Mouse (Mus musculus) embryonic facial prominence, embryonic 14.5 days (tissue): ENCODE results near the gene Slc22a14. TPM values are rescaled to one million over a fixed set of nuclear protein-coding genes. Genes with fewer than 3 reads are reported as not detected.

Experiments used
- ATAC-seq: fragments of 200-750 bp; cut with Nextera tagmentation; 2 replicates; pipeline ENCODE4 v1.8.0; 2017; ENCODE audit warnings: low read depth, moderate number of reproducible peaks, moderate TSS enrichment
- DNase-seq: peaks from one replicate; pipeline ENCODE4 v3.0.0-alpha.2; 2015; ENCODE audit warnings: low spot score
- H3K27ac ChIP-seq: fragments of 300-500 bp; sonication (generic); replicated peaks from 2 replicates; pipeline ENCODE4 v1.5.1; 2014; ENCODE audit warnings: low read depth, mild to moderate bottlenecking, low read length, moderate library complexity
- H3K27me3 ChIP-seq: fragments of 300-500 bp; sonication (generic); replicated peaks from 2 replicates; pipeline ENCODE4 v1.6.1; 2014; ENCODE audit warnings: low read length; ENCODE audit not compliant: control insufficient read depth, insufficient read depth
- H3K36me3 ChIP-seq: fragments of 300-500 bp; sonication (generic); 2 replicates; pipeline ENCODE4 v1.6.1; 2014; ENCODE audit warnings: low read length, mixed read lengths; ENCODE audit not compliant: control insufficient read depth, insufficient read depth
- H3K4me1 ChIP-seq: fragments of 300-500 bp; sonication (generic); 2 replicates; pipeline ENCODE4 v1.6.1; 2014; ENCODE audit warnings: antibody characterized with exemption, low read length; ENCODE audit not compliant: control insufficient read depth, insufficient read depth
- H3K4me2 ChIP-seq: fragments of 300-500 bp; sonication (generic); 2 replicates; pipeline ENCODE4 v1.6.1; 2014; ENCODE audit warnings: low read depth, mild to moderate bottlenecking, low read length, moderate library complexity, mixed read lengths
- H3K4me3 ChIP-seq: fragments of 300-500 bp; sonication (generic); 2 replicates; pipeline ENCODE4 v1.5.1; 2014; ENCODE audit warnings: low read depth, mild to moderate bottlenecking, low read length
- H3K9ac ChIP-seq: fragments of 300-500 bp; sonication (generic); 2 replicates; pipeline ENCODE4 v1.6.1; 2014; ENCODE audit warnings: low read depth, mild to moderate bottlenecking, low read length, moderate library complexity, mixed read lengths
- H3K9me3 ChIP-seq: fragments of 300-500 bp; sonication (generic); 2 replicates; pipeline ENCODE4 v1.6.1; 2016; ENCODE audit warnings: low read length; ENCODE audit not compliant: control insufficient read depth
- WGBS: fragments of 180-500 bp; shearing (Covaris S2); extraction: QIAGEN DNeasy Blood & Tissue Kit; methylation state at CpG from one replicate; pipeline ENCODE4 v1.1.7; 2014; 5-methylcytosine and 5-hydroxymethylcytosine counted together
- polyA plus RNA-seq: library from polyadenylated mRNA; unstranded; fragments of >200 nt; fragmentation: Nextera tagmentation; extraction: Ambion mirVana; gene quantifications from 2 replicates; pipeline ENCODE4 v1.2.1, GENCODE M21; 2014

Gene Slc22a14
- polyA plus RNA-seq, 1 experiment from 2014 or later, result not detected

- Histone ChIP-seq H3K27ac (no peak overlapping the region), H3K36me3 (no peaks in the 10 kb centered on the region), H3K4me2 (no peak overlapping the region), H3K27me3 (no peaks in the 10 kb centered on the region), H3K9me3 (no peaks in the 10 kb centered on the region), H3K4me3 (no peak overlapping the region), H3K9ac (no peak overlapping the region), H3K4me1 (no peaks in the 10 kb centered on the region)
- ATAC-seq (no peak), DNase-seq (no peak)
- WGBS, result 57% methylated on average over 5 of the region's 5 CpGs
These were observed 234.7 kb downstream of the Slc22a14 start for GRCm38 (mm10) chr9:119130692-119131091.

GRCm38 (mm10) chr9:119128436-119129181, 236.7 kb downstream of the Slc22a14 start:
- H3K9ac ChIP-seq, result no peak overlapping the region
- 75% methylated on average over 12 of the region's 12 CpGs for WGBS
- no peaks in the 10 kb centered on the region for H3K36me3 ChIP-seq
- no peak overlapping the region for H3K4me3 ChIP-seq
- no peak for DNase-seq
- H3K4me1 ChIP-seq, result no peaks in the 10 kb centered on the region
- no peak for ATAC-seq
- no peaks in the 10 kb centered on the region for H3K9me3 ChIP-seq
- H3K27ac ChIP-seq, result no peak overlapping the region
- no peaks in the 10 kb centered on the region for H3K27me3 ChIP-seq
- no peak overlapping the region for H3K4me2 ChIP-seq

GRCm38 (mm10) chr9:119122596-119123369, 242.6 kb downstream of the Slc22a14 start:
- Histone ChIP-seq H3K9me3 (no peaks in the 10 kb centered on the region), H3K27ac (no peak overlapping the region), H3K4me2 (no peak overlapping the region), H3K36me3 (no peaks in the 10 kb centered on the region), H3K9ac (no peak overlapping the region), H3K4me1 (no peaks in the 10 kb centered on the region), H3K27me3 (no peaks in the 10 kb centered on the region), H3K4me3 (no peak overlapping the region)
- 0 out of 2 replicates have a peak, but pooled peaks have one; percentile 5 for ATAC-seq
- no peak for DNase-seq
- 75% methylated on average over 18 of the region's 18 CpGs for WGBS

GRCm38 (mm10) chr9:119120168-119120560, 245.2 kb downstream of the Slc22a14 start:
- no peak overlapping the region for H3K9ac ChIP-seq
- no peak overlapping the region for H3K27ac ChIP-seq
- 66% methylated on average over 3 of the region's 3 CpGs for WGBS
- ATAC-seq, result no peak
- no peak overlapping the region for H3K4me2 ChIP-seq
- no peaks in the 10 kb centered on the region for H3K4me1 ChIP-seq
- H3K9me3 ChIP-seq, result no peaks in the 10 kb centered on the region
- no peaks in the 10 kb centered on the region for H3K36me3 ChIP-seq
- H3K4me3 ChIP-seq, result no peak overlapping the region
- no peaks in the 10 kb centered on the region for H3K27me3 ChIP-seq
- no peak for DNase-seq

Other genes starting within 250 kb of the Slc22a14 start
- gene Acaa1b, start 208.5 kb downstream of the Slc22a14 start, polyA plus RNA-seq, result 1.9 and 2.6 TPM in 2 replicates
- gene Gm47289, start 206.4 kb downstream of the Slc22a14 start, polyA plus RNA-seq, result not detected in 2 replicates
- gene Slc22a13, start 156.5 kb downstream of the Slc22a14 start, polyA plus RNA-seq, result not detected in 2 replicates
- gene Oxsr1, start 43.1 kb downstream of the Slc22a14 start, polyA plus RNA-seq, result 13.6 and 14.5 TPM in 2 replicates
- gene Acaa1a, start 25.9 kb downstream of the Slc22a14 start, polyA plus RNA-seq, result 83.8 and 86.9 TPM in 2 replicates
- gene Myd88, start 24.1 kb downstream of the Slc22a14 start, polyA plus RNA-seq, result 22.2 and 26.4 TPM in 2 replicates
- 4.8 and 5.0 TPM in 2 replicates for gene Xylb, start 8.2 kb downstream of the Slc22a14 start, polyA plus RNA-seq
- gene Acvr2b, start 36.6 kb upstream of the Slc22a14 start, polyA plus RNA-seq, result 18.1 and 19.4 TPM in 2 replicates
- 22.5 and 26.4 TPM in 2 replicates for gene Exog, start 79.4 kb upstream of the Slc22a14 start, polyA plus RNA-seq
- 0.51 and 0.67 TPM in 2 replicates for gene Scn5a, start 213.5 kb upstream of the Slc22a14 start, polyA plus RNA-seq